Comparison of ENCODE assay signal across 1 mouse cellular context in the genomic region with DNA sequence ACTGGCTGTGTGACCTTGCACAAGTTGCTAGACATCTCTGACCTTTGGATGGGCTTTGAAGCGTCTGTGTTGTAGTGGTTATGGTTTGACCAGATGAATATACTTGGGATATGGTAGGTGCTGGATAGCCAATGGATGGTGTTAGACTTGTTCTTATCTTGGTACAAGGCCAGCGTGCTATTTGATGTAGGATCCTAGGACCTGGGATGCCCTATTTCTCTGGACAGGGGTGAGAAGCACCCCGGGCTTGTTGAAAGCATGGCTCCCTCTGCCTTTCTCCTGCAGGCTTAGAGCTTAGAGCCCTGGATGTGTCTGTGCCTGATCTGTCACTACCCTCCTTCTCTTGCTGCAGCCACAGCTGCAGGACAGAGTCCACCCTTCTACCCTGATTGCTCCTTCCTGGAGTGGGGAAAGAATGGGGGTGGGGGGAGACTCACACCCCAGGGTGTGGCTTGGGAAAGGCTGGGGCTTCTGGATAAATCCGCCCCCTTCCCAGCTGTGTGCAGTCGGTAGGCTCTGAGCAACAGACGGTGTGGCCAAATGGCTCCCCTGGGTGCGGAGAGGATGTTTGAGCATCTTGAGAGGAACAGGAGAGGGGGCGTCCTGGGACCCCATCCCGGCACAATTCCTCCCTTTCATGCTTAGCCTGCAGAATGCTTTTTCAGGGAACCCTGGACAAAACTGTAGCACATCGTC.
TF ChIP-seq lines count a peak whose summit lies in the region.

No protein-coding gene starts in this region.

TF ChIP-seq in ES-E14, 5 proteins besides CTCF, POLR2A, EP300 and RAD21 (continued from another document):
- TF ChIP-seq ZNF384 (IDR thresholded peaks at IDR 0.05; ENCODE audit: low read depth, low read length) (no peak), HCFC1 (IDR thresholded peaks at IDR 0.05; ENCODE audit: borderline replicate concordance, insufficient read depth, low read length) (no peak)
